7 mouse cellular contexts compared by ENCODE assay signal in genomic region chr8:122611295-122612133, GRCm38 (mm10). TPM values are rescaled to one million over a fixed set of nuclear protein-coding genes. Genes with fewer than 3 reads are reported as not detected.
A peak's percentile ranks its signal among the peaks of the same experiment; 100 is the strongest.
DNase-seq lines count a peak whose midpoint lies in the region; ATAC-seq and TF ChIP-seq lines count a peak whose summit lies in the region.

Gene Galns (minus strand): TSS chr8:122611463.
Gene Trappc2l (plus strand): TSS chr8:122611640.

- under 1% methylated on average over 57 of the region's 57 CpGs for WGBS in embryonic facial prominence, embryonic 10.5 days
- under 1% methylated on average over 51 of the region's 57 CpGs for WGBS in intestine, postnatal 0 days
- WGBS in midbrain, embryonic 12.5 days, result under 1% methylated on average over 56 of the region's 57 CpGs
- WGBS in small intestine, adult 2 months, result under 1% methylated on average over 57 of the region's 57 CpGs

- H3K27ac ChIP-seq in embryonic facial prominence, embryonic 10.5 days (replicated peaks), result peak within 1 kb of the TSS; percentile 87
- H3K27ac ChIP-seq in intestine, postnatal 0 days (ENCODE audit: low read depth, low read length), result peak within 1 kb of the TSS; percentile 88
- H3K27ac ChIP-seq in midbrain, embryonic 12.5 days (replicated peaks), result peak within 1 kb of the TSS; percentile 90
- peak within 1 kb of the TSS; percentile 78 for H3K27ac ChIP-seq in small intestine, adult 2 months (ENCODE audit: insufficient read depth, low read depth, low read length)

- H3K36me3 ChIP-seq in embryonic facial prominence, embryonic 10.5 days (replicated peaks), result peaks cover 17% of the 10 kb centered on the region
- H3K36me3 ChIP-seq in intestine, postnatal 0 days (ENCODE audit: control insufficient read depth, insufficient read depth), result peaks cover 28% of the 10 kb centered on the region; the same call in 1 of the 2 replicates
- 0 out of 2 replicates have a peak, but pooled peaks cover 9% of the 10 kb centered on the region for H3K36me3 ChIP-seq in midbrain, embryonic 12.5 days
- H3K36me3 ChIP-seq in small intestine, adult 2 months (ENCODE audit: control insufficient read depth, insufficient read depth, low read length), result peaks cover 2% of the 10 kb centered on the region

- H3K9ac ChIP-seq in intestine, postnatal 0 days (ENCODE audit: low read depth, low read length), result peak within 1 kb of the TSS; percentile 76
- H3K9ac ChIP-seq in midbrain, embryonic 12.5 days (replicated peaks), result peak within 1 kb of the TSS; percentile 68

- H3K4me3 ChIP-seq in embryonic facial prominence, embryonic 10.5 days, result peak within 1 kb of the TSS; percentile 82
- peak within 1 kb of the TSS; percentile 70 for H3K4me3 ChIP-seq in intestine, postnatal 0 days (ENCODE audit: low read depth, low read length)
- H3K4me3 ChIP-seq in midbrain, embryonic 12.5 days, result peak within 1 kb of the TSS; percentile 74
- peak within 1 kb of the TSS; percentile 82 for H3K4me3 ChIP-seq in small intestine, adult 2 months (ENCODE audit: low read depth, low read length)

- peak; percentile 96 for DNase-seq in adrenal gland, postnatal 10 days
- DNase-seq in embryonic facial prominence, embryonic 10.5 days (ENCODE audit: low spot score), result peak; percentile 98
- peak; percentile 50 for DNase-seq in gonadal fat pad, adult 2 months (ENCODE audit: low read depth)
- DNase-seq in left cerebral cortex, postnatal 4 days, result peak; percentile 96

- ATAC-seq in intestine, postnatal 0 days, result peak; percentile 93
- peak; percentile 95 for ATAC-seq in midbrain, embryonic 12.5 days (ENCODE audit: low FRiP score, low read depth)

- no peaks in the 10 kb centered on the region for H3K27me3 ChIP-seq in embryonic facial prominence, embryonic 10.5 days (replicated peaks; ENCODE audit: low read depth, poor library complexity, severe bottlenecking)
- H3K27me3 ChIP-seq in intestine, postnatal 0 days (replicated peaks; ENCODE audit: control insufficient read depth, insufficient read depth, low read length), result no peaks in the 10 kb centered on the region
- no peaks in the 10 kb centered on the region for H3K27me3 ChIP-seq in midbrain, embryonic 12.5 days
- H3K27me3 ChIP-seq in small intestine, adult 2 months (ENCODE audit: control insufficient read depth, insufficient read depth, low read length), result no peaks in the 10 kb centered on the region

- H3K9me3 ChIP-seq in embryonic facial prominence, embryonic 10.5 days, result no peaks in the 10 kb centered on the region
- no peaks in the 10 kb centered on the region for H3K9me3 ChIP-seq in intestine, postnatal 0 days (ENCODE audit: control insufficient read depth)
- H3K9me3 ChIP-seq in midbrain, embryonic 12.5 days, result no peaks in the 10 kb centered on the region

- peak; percentile 74 for TF ChIP-seq CTCF in intestine, postnatal 0 days (IDR thresholded peaks at IDR 0.05; ENCODE audit: low read depth)
- TF ChIP-seq CTCF in small intestine, adult 2 months (IDR thresholded peaks at IDR 0.05; ENCODE audit: extremely low read depth, insufficient read length, insufficient replicate concordance, low read depth, low read length), result peak; percentile 14; the same call in 1 of the 2 replicates

- TF ChIP-seq POLR2A in small intestine, adult 2 months (IDR thresholded peaks at IDR 0.05; ENCODE audit: low read depth, low read length), result peak; percentile 78

- peak within 1 kb of the TSS; percentile 92 for H3K4me2 ChIP-seq in intestine, postnatal 0 days (replicated peaks; ENCODE audit: low read depth)
- H3K4me2 ChIP-seq in midbrain, embryonic 12.5 days (replicated peaks), result peak within 1 kb of the TSS; percentile 88

- intact Hi-C loops in left cerebral cortex, postnatal 4 days (cut with DNase I), result no loop called here

- H3K4me1 ChIP-seq in embryonic facial prominence, embryonic 10.5 days, result peaks cover 35% of the 10 kb centered on the region
- H3K4me1 ChIP-seq in intestine, postnatal 0 days (replicated peaks; ENCODE audit: control insufficient read depth, insufficient read depth, low read length), result peaks cover 7% of the 10 kb centered on the region; the same call in 1 of the 2 replicates
- H3K4me1 ChIP-seq in midbrain, embryonic 12.5 days, result peaks cover 18% of the 10 kb centered on the region
- H3K4me1 ChIP-seq in small intestine, adult 2 months (ENCODE audit: control insufficient read depth, insufficient read depth, insufficient read length, low read length), result peaks cover 11% of the 10 kb centered on the region; the same call in 1 of the 2 replicates

RNA-seq across cellular contexts. Expression of gene Galns, which starts in this region (rescaled TPM):
- 1 to 10 TPM; 8.0 to 8.3 TPM for total RNA-seq in adrenal gland, postnatal 10 days (2021)
- 4.6 and 5.2 TPM in 2 replicates for polyA plus RNA-seq in embryonic facial prominence, embryonic 10.5 days (2016; fragmentation: Nextera tagmentation; extraction: Ambion mirVana)
- 21.4 and 23.8 TPM in 2 replicates for polyA plus RNA-seq in gonadal fat pad, adult 2 months (2012; rRNA removed)
- polyA plus RNA-seq in intestine, postnatal 0 days (2015; fragmentation: Nextera tagmentation; extraction: Ambion mirVana), result 58.1 and 59.0 TPM in 2 replicates
- 10 to 100 TPM; 10.3 to 10.7 TPM for total RNA-seq in left cerebral cortex, postnatal 4 days (2021)
- polyA plus RNA-seq in midbrain, embryonic 12.5 days (2016; fragmentation: Nextera tagmentation; extraction: Ambion mirVana), result 4.9 and 5.7 TPM in 2 replicates
- polyA plus RNA-seq in small intestine, adult 2 months (2012; rRNA removed), result 9.7 and 20.4 TPM in 2 replicates

RNA-seq across cellular contexts. Expression of gene Trappc2l, which starts in this region (rescaled TPM):
- total RNA-seq in adrenal gland, postnatal 10 days (2021), result 10 to 100 TPM; 48.9 to 56.5 TPM
- 49.6 and 54.9 TPM in 2 replicates for polyA plus RNA-seq in embryonic facial prominence, embryonic 10.5 days (2016; fragmentation: Nextera tagmentation; extraction: Ambion mirVana)
- 109 and 121 TPM in 2 replicates for polyA plus RNA-seq in gonadal fat pad, adult 2 months (2012; rRNA removed)
- polyA plus RNA-seq in intestine, postnatal 0 days (2015; fragmentation: Nextera tagmentation; extraction: Ambion mirVana), result 136 and 144 TPM in 2 replicates
- total RNA-seq in left cerebral cortex, postnatal 4 days (2021), result 10 to 100 TPM; 63.8 to 74.6 TPM
- 50.4 and 57.5 TPM in 2 replicates for polyA plus RNA-seq in midbrain, embryonic 12.5 days (2016; fragmentation: Nextera tagmentation; extraction: Ambion mirVana)
- polyA plus RNA-seq in small intestine, adult 2 months (2012; rRNA removed), result 59.9 and 161 TPM in 2 replicates

Comparison
In these comparisons a context has a peak if more than half of its experiments do, and no peak if none do; other contexts are left out.
1. Peak in every context shown above with its lines: DNase-seq, ATAC-seq, H3K4me3 ChIP-seq and H3K27ac ChIP-seq.